Mouse (Mus musculus): ENCODE data around the gene Gm10406.
"Not testable (repeated sequence)": the region's sequence is repeated elsewhere in the genome, so short reads cannot be mapped to it uniquely, and the experiment has no call there.

Gm10406 gene

GRCm38 (mm10) chr14:7026781-7027749, at the start of gene Gm10406:
TSS of gene Gm10406 (minus strand) at chr14:7027449.
- in situ Hi-C loops (cut with MboI; ENCODE audit: unreplicated experiment in 2 of 2), result not testable (repeated sequence)

- in situ Hi-C loops (cut with MboI; ENCODE audit: unreplicated experiment in 2 of 2), result not testable (repeated sequence)
Observed at GRCm38 (mm10) chr14:7044870-7045269, 17.6 kb upstream of the Gm10406 start, which contains the start of gene Gm3685. TSS of gene Gm3685 (minus strand) at chr14:7044970.

- in situ Hi-C loops (cut with MboI; ENCODE audit: unreplicated experiment in 2 of 2), result not testable (repeated sequence)
Observed at GRCm38 (mm10) chr14:7026274-7026673, 975 bp downstream of the Gm10406 start.

- in situ Hi-C loops (cut with MboI; ENCODE audit: unreplicated experiment in 2 of 2), result not testable (repeated sequence)
Observed at GRCm38 (mm10) chr14:6973718-6974117, 53.5 kb downstream of the Gm10406 start, which contains the start of gene Gm6356. TSS of gene Gm6356 (minus strand) at chr14:6973818.
